Mouse (Mus musculus) gastrocnemius, postnatal 36 days (tissue): ENCODE results near the gene Mtmr11. TPM values are rescaled to one million over a fixed set of nuclear protein-coding genes. Genes with fewer than 3 reads are reported as not detected.
"Not testable (repeated sequence)": the region's sequence is repeated elsewhere in the genome, so short reads cannot be mapped to it uniquely, and the experiment has no call there.

Experiments
- DNase-seq, 2 experiments: peaks; one replicate each; pipeline ENCODE4 v3.0.0; 2022
- intact Hi-C: fragments of 180-260 bp; cut with DNase I; formaldehyde crosslinking; loops from one replicate; pipeline ENCODE4 v1.15.1; 2025
- total RNA-seq, 2 experiments: library from RNA; stranded (reverse); gene quantifications; 2 replicates each; pipeline ENCODE4 v1.2.3; 2021

Gene Mtmr11
- total RNA-seq, 2 experiments from 2014 or later, result 1.6 to 2.3 TPM

DNA sequence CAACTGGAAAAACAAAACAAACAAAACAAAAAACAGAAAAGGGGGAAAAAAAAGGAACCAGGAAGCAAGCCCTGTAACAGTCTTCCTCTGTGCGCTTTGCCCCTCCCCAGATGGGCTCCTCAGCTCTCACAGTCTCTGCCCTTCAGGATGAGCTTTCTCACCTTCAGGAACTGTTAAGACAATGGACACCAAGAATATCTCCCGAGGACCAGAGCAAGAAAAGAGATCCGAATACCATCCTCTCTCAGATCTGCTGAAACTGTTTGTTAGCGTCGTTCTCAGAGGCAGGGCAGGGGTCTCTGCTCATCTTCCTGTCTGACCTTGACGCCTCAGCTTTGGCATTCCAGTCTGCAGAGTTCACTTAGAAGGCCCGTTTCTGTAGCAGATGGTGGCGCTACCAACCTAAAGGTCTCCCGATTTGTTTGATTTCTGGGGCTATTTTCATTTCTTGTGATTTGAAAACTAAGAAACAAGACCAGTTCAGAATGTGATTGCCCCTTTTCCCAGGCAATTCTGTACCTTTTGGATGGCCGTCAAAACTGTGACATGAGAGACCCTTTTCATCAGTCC is 9.3 kb downstream of the Mtmr11 start:
- intact Hi-C loops, result no loop called here

DNA sequence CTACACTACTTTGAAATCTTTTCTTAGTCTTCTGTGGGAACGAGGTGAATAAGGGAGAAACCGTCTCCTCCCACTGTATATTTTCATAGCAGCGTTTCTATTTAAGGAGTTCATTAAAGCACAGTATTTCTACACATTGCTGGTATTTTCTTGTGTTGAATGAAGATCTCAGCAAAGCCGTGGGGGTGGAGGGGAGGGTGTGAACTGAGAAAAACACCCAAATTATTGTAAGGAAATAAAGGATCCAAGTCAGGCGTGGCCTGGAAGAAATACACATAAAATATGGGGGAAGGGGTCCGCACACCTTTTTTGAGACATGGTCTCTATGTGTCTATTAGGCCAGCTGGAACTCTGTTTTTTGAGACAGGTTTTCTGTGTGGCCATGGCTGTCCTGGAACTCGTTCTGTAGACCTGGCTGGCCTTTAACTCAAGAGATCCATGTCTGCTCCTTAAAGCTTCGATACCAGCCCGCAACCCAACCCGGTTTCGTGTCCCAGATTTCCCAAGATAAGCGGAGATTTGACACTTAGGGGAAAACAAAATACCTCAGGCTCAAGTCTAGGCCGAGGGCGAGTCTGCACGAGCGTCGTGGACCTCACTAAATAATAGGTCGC is 9.9 kb downstream of the Mtmr11 start:
- no peak for DNase-seq
- intact Hi-C loops, result no loop called here

More for the DNA sequence above, 9.3 kb downstream of the Mtmr11 start:
- no peak for DNase-seq

DNA sequence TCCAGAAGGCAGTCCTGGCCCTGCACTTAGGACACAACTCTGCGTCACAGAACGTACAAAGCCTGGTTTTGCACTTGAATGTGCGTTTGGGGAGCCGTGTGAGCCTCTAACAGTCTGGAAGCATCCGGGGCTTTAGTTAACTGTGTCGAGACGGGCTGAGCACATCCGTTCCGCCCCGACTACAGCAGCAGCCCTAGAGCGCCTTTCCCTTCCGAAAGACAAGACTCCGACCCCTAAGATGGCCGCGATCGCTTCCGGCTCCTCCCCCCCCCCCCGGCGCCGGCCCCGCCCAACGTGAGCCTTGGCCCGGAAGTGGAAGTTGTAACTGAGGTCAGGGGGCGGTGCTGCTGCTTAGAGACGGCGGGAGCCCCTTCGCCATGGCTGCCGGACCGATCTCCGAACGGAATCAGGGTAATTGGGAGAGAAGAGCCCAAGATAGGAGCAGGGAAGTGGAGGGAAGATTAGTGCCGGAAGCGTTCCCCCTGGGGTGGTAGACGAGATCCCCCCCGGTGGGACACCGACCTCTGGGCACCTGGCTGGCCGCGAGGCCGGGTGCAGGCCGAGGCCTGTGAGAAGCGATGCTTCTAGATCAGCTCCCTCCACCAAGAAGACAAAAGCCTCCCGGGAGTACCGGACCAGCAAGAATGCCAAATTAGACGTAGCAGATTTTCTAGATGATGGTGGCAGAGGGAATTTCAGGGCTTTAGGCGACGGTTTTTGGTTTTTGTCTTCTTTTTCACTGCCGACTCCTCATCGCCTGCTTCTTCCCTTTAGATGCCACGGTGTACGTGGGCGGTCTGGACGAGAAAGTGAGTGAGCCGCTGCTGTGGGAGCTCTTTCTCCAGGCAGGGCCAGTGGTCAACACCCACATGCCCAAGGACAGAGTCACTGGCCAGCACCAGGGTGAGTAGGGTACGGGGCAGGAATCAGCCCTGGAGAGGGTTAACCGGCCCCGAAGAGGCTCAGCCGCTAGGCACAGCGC is 10.7 kb downstream of the Mtmr11 start, which contains the start of gene Sf3b4:
Gene Sf3b4 (plus strand): TSS at position 136 of the 982 bp plus-strand sequence.
- intact Hi-C loops, result no loop called here

DNA sequence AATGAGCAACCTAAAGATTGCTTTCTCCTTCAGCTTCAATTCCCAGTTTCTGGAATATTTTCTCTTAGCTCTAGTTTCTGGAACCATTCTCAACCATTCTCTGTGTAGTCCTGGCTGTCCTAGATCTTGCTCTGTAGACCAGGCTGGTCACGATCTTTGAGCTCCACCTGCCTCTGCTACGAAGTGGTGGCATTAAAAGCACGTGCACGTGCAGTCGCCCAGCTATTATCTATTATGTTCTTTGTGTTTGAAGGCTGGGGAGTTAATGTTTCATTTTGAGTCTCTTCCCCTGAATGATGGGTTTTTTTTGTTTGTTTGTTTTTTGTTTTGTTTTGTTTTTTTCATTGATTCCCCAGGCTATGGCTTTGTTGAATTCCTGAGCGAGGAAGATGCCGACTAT is 11.4 kb downstream of the Mtmr11 start:
- no peak for DNase-seq
- intact Hi-C loops, result no loop called here

More for the DNA sequence above, 10.7 kb downstream of the Mtmr11 start, which contains the start of gene Sf3b4:
- peak; percentile 76 to 81 for DNase-seq

DNA sequence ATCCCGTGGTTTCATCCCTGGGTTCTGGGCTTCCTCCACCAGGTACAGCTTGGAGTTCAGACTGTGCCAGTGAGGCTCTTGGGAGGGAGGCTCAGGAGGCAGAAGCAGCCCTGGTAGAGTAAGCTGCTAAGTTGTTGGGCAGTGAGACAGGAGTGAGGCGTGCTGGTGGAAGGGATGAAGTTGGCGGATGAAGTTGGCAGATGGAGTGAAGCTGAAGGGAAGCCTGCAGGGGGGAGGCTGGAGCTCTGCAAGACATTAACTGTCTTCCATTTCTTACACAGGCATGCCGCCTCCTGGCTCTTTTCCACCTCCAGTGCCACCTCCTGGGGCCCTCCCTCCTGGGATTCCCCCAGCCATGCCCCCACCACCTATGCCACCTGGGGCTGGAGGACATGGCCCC is 12.2 kb downstream of the Mtmr11 start:
- DNase-seq, intact Hi-C loops: not testable (repeated sequence)

DNA sequence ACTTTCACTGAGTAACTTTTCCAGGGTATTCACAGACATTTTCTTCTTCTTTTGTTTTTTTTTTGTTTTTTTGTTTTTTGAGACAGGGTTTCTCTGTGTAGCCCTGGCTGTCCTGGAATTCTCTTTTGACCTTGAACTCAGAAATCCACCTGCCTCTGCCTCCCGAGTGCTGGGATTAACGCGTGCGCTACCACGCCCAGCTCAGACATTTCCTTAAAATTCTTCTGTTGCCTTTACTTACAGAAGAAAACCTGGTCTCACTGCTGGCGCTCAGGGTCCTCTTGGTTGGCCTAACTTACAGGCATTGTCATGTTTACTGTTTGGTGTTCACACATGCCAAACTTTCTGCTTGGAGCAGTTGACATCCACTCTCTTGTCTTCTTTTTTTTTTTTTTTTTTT is 13.4 kb downstream of the Mtmr11 start:
- intact Hi-C loops, result no loop called here
- DNase-seq, result no peak

DNA sequence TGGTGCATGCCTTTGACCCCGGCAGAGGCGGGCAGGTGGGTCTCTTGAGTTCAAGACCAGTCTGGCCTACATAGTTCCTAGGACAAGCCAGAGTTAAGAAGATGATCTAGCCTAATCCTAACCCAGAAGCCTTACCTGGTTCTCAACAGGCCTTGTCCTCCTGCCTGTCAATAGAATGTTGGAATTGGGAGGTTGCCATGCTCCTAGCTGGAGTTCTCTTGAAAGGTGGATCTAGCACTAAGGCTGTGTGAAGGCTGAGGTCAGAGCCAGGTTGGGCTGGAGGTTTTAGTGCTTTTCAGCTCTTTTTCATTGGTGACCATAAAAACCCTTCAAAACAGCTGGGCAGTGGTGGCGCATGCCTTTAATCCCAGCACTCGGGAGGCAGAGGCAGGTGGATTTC is 16.6 kb downstream of the Mtmr11 start:
- no peak for DNase-seq
- intact Hi-C loops, result no loop called here

DNA sequence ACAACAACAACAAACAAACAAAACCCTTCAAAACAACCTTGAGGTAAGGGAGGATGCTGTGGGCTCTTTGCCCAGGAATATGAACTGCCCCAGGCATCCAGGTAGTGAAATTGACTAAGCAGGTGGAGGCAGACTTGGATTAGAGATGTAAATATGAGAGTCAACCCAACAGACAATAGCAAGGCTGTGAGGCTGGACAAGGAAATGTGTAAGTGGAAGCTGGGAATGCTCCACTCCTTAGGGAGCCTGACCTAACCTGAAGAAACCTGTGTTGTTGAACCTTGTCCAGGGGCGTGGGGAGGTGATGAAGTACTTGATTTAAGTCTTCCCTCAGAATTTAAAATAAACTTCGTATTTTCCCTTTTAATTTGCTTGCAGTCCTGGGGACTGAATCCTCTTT is 17.1 kb downstream of the Mtmr11 start:
- intact Hi-C loops, result no loop called here
- DNase-seq, result no peak

DNA sequence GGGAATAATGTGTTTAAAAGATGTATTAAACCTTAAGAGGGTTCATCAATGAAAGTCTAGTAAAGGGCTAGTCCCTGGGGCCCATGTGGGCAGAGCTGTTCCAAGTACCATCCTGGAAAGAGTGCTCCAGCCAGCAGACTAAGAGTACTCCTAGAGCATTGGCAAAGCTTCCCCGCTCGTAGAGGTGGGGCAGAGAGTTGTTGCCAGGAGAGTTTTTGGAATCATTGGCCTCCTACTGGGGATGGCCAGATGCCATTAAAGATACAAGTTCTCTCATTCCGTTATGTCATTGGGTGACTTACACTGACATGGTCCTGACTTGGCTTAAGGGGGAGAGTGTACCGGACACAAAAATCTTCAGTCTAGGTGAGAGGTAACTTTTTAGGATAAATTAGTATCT is 17.7 kb downstream of the Mtmr11 start:
- intact Hi-C loops, result no loop called here
- peak in 1 of 2 experiments; percentile 42 for DNase-seq

DNA sequence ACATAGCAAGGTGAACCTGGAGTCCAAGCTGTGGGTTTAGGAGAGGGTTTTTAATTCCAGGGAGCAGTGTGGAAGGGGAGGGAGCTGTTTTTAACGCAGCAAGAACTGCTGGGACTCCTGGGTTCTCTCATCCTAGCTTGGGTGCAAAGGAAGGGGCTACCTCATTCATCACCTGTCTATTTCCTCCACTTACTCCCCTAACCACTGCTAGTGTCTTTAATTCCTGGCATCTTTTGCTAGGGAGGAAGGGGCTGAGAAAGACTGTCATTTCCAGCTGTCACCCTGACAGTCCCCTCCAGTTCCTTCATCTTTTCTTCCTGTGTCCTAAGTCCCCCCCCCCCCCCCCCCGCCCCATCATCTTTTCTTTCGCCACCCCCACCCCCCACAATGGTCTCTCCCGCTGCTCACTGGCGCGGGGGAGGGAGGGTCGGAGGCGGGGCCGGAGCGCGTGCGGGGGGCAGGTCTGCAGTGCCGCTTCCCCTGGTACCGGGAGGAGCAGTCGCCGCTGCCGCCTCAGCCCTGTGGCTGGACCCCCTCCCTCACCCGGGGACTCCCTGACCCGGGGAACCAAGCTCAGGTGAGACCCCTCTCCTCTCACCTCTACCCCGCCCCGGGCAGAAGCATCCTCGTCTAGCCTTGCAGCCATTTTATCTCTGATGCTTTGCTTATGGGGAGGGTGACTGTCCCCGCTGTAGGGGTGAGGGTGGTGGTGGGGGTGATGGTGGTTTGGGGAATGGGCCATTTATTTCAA is 19.1 kb downstream of the Mtmr11 start, which contains the start of gene Sv2a:
Gene Sv2a (plus strand): TSS at position 425 of the 751 bp plus-strand sequence.
- intact Hi-C loops, result no loop called here
- DNase-seq, result no peak

DNA sequence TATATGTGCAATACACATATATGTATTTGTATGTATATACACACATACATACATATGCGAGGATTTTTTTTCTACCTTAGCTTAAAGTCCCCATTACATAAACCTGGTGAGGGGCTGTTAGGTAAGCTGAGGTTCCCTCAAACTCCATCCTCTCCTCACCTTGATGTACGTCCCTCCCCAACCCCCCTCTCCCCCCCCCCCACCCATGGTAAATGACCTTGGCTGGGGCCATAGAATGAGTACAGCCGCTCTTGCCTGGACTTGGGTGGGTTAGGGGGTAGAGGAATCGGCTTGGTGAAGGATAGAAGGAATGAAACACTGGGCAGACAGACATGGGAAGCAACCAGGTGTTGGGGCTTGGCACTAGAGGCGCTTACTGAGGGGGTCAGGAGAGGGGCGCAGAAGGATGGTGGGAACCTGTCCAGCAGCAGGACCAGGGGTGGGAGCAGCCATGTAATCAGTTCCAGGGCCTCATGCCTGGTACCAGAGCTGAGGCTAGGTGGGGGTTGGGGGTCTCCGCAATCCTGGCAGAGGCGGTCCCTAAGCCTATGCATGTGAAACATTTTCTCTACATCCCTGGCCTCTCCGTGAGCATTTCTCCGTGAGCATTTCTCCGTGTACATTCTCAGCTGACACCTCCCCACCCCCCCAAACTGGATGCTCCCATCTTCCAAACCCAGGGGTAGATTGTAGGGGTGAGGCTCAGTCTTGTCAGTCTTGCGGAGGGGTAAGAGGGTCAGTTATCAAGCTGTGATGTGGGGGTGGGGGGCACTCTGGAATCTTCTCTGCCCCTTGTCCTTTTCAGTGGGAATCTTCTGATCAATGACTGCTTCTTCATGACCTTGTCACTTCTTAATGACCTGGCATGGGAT is 19.9 kb downstream of the Mtmr11 start:
- DNase-seq, result no peak
- intact Hi-C loops, result no loop called here

DNA sequence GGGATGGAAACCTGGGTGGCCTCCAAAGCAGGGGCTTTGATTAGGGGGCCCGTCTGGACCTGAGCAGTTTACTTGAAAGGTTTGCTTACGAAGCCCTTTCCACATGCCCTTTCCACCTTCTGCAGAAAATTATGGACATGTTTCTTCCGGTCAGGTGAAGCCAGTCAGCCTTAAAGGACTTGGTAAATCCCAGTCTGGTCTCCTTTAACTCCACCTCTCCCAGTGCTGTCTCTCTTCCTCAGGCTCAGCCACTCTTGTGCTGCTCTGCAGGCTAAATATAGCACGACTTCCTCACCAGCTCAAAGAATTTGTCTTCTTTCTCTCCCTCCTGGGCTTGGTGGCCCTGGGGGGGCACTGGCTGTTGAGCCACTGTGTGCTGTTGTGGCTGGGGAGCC is 20.6 kb downstream of the Mtmr11 start:
- intact Hi-C loops, result no loop called here
- DNase-seq, result no peak

DNA sequence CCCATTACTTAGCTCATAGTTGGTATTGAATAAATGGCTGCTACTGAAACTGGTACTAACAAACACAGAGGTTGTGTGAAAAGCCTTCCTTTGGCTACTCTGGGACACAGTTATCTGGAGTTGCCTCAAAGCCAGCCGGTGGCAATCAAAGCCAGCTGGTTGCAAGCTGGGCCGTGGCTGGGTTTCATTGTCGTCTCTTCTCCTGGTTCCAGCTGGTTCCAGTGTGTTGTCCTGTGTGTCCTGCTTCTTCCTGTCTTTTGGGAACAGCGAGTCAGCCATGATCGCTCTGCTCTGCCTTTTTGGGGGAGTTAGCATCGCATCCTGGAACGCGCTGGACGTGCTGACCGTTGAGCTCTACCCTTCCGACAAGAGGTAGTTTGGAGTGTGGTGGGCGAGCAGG is 31.2 kb downstream of the Mtmr11 start:
- no peak for DNase-seq
- intact Hi-C loops, result no loop called here

DNA sequence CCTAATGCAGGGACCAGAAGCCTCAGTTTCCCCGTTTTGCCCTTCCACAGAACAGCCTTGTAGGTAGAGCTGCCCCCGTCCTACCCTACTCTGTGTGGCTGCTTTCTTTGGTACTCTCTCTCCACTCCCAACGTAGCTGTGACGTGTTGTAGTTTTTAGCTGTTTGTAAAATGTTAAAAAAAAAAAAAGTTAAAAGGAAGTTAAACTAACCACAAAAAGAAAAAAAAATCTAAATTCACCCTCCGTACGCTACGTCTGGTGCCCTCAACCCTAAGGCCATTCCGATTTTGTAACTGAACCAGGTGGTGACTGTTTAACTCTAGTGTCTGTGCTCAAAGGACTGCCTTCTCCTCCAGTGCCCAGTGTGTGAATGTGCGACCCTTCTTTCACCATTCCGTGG is 33.2 kb downstream of the Mtmr11 start:
- intact Hi-C loops, result no loop called here
- no peak for DNase-seq

DNA sequence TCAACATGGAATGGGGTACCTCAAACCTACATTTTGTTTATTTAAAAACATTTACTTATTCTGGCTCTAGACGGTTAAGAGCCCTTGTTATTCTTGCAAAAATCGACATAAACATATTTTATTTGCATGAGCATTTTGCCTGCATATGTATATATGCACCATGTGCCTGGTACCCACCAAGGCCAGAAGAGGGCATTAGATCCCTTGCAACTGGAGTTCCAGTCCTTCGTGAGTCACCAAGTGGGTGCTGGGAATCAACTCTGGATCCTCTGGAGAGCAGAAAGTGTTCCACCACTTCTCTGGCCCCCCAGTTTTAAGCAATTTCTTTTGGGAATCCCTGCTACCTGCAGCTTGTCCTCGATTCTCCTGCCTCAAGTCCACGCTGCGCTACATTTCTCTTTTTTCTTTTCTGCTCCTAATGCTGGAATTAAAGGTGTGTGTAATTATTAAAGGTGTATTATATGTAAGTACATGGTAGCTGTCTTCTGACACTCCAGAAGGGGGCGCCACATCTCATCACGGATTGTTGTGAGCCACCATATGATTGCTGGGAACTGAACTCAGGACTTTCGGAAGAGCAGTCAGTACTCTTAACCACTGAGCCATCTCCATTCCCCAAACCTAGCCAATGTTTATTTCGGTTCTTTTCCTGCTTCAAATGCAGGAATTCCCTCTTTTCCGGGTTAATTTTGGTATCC is 34.0 kb downstream of the Mtmr11 start:
- intact Hi-C loops, result no loop called here
- DNase-seq, result no peak

DNA sequence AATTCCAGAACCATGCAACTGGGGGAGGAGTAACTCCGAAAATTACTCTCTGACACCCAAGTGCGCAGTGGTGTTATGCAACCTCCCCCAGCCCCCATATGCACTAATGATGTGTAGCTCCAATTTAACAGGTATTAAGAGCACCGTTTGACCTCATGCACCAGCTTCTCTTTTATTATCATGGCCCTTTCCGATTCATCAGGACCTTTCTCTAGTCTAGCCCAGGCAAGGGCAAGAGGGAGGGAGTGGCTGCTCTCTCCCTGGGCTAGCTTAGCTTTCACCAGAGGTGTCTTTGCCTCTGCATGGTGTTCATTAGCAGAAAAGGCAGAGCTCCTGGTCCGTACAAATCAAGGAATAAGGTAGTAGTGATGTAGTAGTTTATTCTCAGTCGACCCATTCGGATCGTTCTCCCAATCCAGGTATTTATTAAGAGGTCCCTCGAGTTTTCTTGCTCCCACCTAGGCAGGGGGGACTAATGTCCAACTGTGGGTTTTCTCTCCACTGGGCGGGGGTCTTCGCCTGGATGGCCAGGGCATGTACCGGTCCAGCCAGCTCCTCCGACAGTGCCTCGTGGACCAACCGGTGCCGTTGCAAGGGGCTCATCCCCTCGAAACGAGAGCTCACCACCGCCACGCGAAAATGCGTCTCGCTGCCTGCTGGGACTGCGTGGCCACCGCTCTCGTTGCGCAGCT is 34.8 kb downstream of the Mtmr11 start:
- DNase-seq, result no peak
- intact Hi-C loops, result no loop called here

DNA sequence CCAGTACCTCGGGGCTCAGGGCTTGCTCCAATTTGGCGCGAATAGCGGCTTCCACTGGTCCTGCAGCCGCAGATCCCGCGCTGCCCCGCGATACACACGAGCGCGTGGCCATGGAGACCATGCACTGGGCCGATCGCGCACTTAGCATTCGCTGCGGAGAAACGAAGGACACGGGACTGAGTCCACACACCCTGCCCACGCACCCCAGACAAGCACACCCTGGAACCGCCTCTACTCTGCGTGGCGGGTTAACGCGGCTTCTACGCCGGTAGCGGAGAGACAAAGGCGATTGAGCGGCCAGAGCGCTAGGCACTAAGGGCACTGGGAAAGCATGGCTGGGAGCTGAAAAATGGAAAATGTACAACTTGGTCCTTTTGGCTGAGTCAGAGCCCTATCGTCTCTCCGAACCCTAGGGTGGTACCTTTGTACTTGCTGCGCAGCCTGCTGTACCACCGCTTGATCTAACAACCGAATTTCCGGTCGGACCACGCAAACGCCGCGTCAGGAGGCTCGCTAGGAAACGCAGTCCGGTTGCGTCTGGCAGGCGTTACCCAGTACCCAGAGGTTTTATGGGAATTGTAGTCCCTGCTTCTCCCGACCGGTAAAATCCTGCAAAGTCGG is 35.4 kb downstream of the Mtmr11 start:
- intact Hi-C loops, result no loop called here
- DNase-seq, result peak; percentile 76

DNA sequence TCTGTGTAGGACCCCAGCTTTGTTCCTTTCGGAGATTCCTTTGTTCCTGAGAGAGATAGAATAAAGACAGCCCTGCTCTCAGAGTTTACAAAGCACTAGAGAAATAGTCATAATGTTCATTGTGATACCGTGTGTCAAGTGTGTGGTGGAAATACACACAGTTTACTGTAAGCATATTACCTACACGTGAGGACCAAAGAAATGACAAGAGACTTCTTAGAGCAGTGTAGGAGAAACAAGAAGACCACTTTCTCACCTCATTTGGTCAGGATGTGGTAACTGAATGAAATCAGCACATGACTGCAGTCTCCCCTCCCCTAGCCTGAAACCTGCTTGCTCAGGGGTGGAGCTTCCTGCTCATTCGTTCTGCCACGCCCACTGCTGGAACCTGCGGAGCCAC is 36.4 kb downstream of the Mtmr11 start:
- no peak for DNase-seq
- intact Hi-C loops, result no loop called here
